Comparison of ENCODE assay signal across 1 mouse cellular context in the genomic region with DNA sequence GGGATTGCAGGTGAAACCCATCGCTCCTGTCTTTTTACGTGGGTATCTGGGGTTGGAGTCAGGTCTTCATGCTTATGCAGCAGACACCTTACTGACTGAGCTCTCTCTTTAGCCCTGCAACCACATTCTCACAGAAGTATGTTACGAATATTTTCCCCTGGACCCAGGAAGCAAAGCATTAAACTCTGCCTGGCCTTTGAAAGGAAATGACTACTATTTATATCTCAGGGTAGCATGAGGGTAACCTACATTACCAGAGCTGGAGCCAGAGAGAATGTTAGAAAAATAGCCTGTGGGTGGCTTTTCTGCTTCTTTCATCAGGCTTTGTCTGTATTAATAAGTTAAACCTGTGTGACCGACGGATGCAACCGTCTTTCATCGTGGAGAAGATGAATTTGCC.
TF ChIP-seq lines count a peak whose summit lies in the region.

No protein-coding gene starts in this region.

TF ChIP-seq in MEL, 35 proteins besides CTCF, POLR2A, EP300 and RAD21:
- no peak for TF ChIP-seq RCOR1 (IDR thresholded peaks at IDR 0.05; ENCODE audit: low read depth, low read length)
- TF ChIP-seq GATA1 (IDR thresholded peaks at IDR 0.05; ENCODE audit: low read depth, low read length), result no peak
- TF ChIP-seq SMC3 (IDR thresholded peaks at IDR 0.05; ENCODE audit: low read depth, low read length), result no peak
- TF ChIP-seq TBP (IDR thresholded peaks at IDR 0.05; ENCODE audit: low read depth, low read length), result no peak
- no peak for TF ChIP-seq TCF12 (IDR thresholded peaks at IDR 0.05; ENCODE audit: low read depth, low read length)
- TF ChIP-seq MXI1 (IDR thresholded peaks at IDR 0.05; ENCODE audit: low read depth, low read length), result no peak
- no peak for TF ChIP-seq MAFK (IDR thresholded peaks at IDR 0.05; ENCODE audit: borderline replicate concordance, low read depth, low read length)
- no peak for TF ChIP-seq ETS1 (IDR thresholded peaks at IDR 0.05; ENCODE audit: low read depth, low read length)
- no peak for TF ChIP-seq E2F4 (IDR thresholded peaks at IDR 0.05; ENCODE audit: borderline replicate concordance, low read depth, low read length)
- TF ChIP-seq MAZ (IDR thresholded peaks at IDR 0.05; ENCODE audit: low read depth, low read length), result no peak
